Mouse (Mus musculus): Measurements from ENCODE around the gene Nob1. TPM values are rescaled to one million over a fixed set of nuclear protein-coding genes. Genes with fewer than 3 reads are reported as not detected.

Gene Nob1
- polyA plus RNA-seq, 1 experiment from 2014 or later: 84.8 TPM

DNA sequence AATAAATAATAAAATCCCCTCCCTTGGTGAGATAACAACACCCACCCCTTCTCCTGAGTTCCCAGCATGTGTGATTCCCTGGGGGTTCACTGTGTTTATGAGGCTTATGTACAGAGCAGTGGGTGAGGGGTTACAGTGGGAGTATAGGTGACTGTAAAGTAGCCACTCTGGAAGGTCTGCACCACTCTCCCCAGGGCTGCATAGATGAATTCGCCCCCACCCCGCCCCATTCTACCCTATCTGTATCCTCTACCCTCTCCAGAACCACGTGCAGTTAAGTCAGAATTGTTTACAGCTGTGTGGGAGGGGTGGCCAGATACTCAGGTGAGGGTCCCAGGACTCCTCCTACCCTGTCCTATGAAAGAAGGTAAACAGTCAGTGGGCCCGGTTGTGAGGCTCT, 42.0 kb downstream of the Nob1 start:
- Histone ChIP-seq H3K4me2 (no peak overlapping the region), H3K36me3 (peaks cover 30% of the 10 kb centered on the region), H3K9me3 (no peaks in the 10 kb centered on the region), H3K4me3 (no peak overlapping the region), H3K9ac (no peak overlapping the region), H3K27me3 (no peaks in the 10 kb centered on the region), H3K27ac (no peak overlapping the region), H3K4me1 (peaks cover 3% of the 10 kb centered on the region; the same call in 1 of the 2 replicates)
- no peak for ATAC-seq (ENCODE audit: insufficient number of reproducible peaks, low FRiP score, low TSS enrichment, low read depth)
- 73% methylated on average over 4 of the region's 4 CpGs for WGBS

DNA sequence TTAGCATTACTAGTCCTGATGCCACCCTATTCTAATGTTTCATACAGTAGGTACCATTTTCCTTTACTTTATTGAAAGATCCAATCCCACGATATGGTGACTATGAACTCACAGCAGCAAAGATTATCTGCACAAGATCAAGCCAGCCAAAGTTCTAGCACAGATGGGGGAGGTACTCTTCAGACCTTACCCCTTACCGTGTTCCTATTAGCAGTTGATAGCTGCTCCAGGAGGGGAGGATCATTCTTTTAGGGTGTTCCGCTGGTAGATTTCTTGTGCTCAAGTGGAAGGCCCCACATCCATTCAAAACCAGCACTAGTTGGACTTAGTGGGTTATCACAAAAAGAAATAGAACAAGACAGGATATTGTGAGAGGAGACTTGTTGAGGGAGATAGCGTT, 43.2 kb downstream of the Nob1 start:
- no peak for ATAC-seq (ENCODE audit: insufficient number of reproducible peaks, low FRiP score, low TSS enrichment, low read depth)
- Histone ChIP-seq H3K9me3 (no peaks in the 10 kb centered on the region), H3K4me1 (no peaks in the 10 kb centered on the region), H3K4me3 (no peak overlapping the region), H3K27me3 (no peaks in the 10 kb centered on the region), H3K4me2 (no peak overlapping the region), H3K27ac (no peak overlapping the region), H3K9ac (no peak overlapping the region), H3K36me3 (peaks cover 34% of the 10 kb centered on the region)
- 92% methylated on average over 4 of the region's 4 CpGs for WGBS

DNA sequence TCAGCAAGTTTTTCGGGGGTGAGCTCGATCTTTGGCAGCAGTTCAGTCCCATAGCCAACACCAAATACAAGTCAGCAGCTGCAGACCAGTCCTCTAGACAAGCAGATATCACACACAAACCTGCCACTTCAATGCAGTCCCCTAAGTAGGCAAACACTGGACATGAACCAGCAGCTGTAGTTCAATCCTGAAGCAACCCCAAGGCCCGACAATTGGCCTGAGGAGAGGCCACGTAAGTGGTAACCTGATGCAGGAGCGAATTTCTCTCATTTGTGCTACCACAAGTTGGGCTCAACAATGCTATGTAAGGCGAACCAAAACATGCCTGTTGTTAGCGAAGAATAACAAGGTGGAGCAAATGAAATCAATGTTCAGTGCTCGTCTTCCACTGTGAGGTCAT, 44.1 kb downstream of the Nob1 start:
- 89% methylated on average over 8 of the region's 8 CpGs for WGBS

DNA sequence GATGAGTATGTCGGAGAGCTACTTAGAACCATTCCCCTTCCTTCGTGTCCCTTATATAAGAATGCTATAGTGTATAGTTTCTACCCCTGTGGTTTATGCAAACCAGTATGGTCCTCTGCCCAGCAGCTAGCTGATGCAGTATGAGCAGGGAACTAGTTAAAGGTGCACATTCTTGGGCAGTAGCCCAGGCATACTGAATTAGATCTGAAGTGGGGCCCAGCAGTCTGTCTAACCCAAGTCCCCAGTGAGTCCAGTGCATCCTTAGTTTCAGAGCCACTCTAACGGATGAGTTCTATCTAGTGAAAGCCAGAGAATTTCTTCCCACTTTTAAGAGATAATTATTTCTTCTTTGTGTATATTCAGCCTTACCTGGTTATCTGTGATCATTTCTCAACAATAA, 47.5 kb downstream of the Nob1 start:
- ATAC-seq (ENCODE audit: insufficient number of reproducible peaks, low FRiP score, low TSS enrichment, low read depth): no peak
- Histone ChIP-seq H3K27ac (no peak overlapping the region), H3K4me2 (no peak overlapping the region), H3K4me1 (no peaks in the 10 kb centered on the region), H3K36me3 (peaks cover 51% of the 10 kb centered on the region), H3K9me3 (no peaks in the 10 kb centered on the region), H3K27me3 (no peaks in the 10 kb centered on the region), H3K4me3 (no peak overlapping the region), H3K9ac (no peak overlapping the region)
- 94% methylated on average over 3 of the region's 3 CpGs for WGBS

More for the DNA sequence above, 44.1 kb downstream of the Nob1 start:
- H3K4me1 ChIP-seq: no peaks in the 10 kb centered on the region
- H3K27ac ChIP-seq: no peak overlapping the region
- no peak overlapping the region for H3K4me3 ChIP-seq
- H3K9ac ChIP-seq: no peak overlapping the region
- no peaks in the 10 kb centered on the region for H3K27me3 ChIP-seq
- no peak for ATAC-seq (ENCODE audit: insufficient number of reproducible peaks, low FRiP score, low TSS enrichment, low read depth)
- H3K9me3 ChIP-seq: no peaks in the 10 kb centered on the region
- no peak overlapping the region for H3K4me2 ChIP-seq
- H3K36me3 ChIP-seq: peaks cover 35% of the 10 kb centered on the region

DNA sequence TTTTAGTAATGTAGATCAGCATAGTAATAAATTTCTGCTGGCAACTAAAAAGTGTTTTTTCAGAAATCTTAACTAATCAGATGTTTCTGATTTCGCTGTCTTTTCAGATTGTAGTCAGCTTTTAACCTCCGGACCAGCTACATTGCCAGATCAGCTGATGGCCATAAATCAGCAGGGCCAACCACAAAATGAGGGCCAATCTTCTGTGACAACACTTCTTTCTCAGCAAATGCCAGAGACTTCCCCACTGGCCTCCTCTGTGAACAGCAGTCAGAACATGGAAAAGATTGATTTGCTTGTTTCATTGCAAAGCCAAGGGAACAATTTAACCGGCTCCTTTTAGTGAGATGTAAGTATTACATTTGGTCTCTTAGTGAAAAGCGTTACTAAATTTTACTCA, 54.5 kb downstream of the Nob1 start:
- Histone ChIP-seq H3K9me3 (no peaks in the 10 kb centered on the region), H3K27me3 (no peaks in the 10 kb centered on the region), H3K36me3 (peaks cover 69% of the 10 kb centered on the region), H3K4me2 (no peak overlapping the region), H3K27ac (no peak overlapping the region), H3K9ac (no peak overlapping the region), H3K4me3 (no peak overlapping the region), H3K4me1 (no peaks in the 10 kb centered on the region)
- 77% methylated on average over 4 of the region's 4 CpGs for WGBS
- ATAC-seq (ENCODE audit: insufficient number of reproducible peaks, low FRiP score, low TSS enrichment, low read depth): no peak

Other genes starting within 250 kb of the Nob1 start
- 17.7 and 22.0 TPM in 2 replicates for gene Nfat5, start 131.6 kb downstream of the Nob1 start, polyA plus RNA-seq (2015; fragmentation: Nextera tagmentation; extraction: Ambion mirVana)
- 14.6 and 16.5 TPM in 2 replicates for gene Nqo1, start 21.8 kb downstream of the Nob1 start, polyA plus RNA-seq (2015; fragmentation: Nextera tagmentation; extraction: Ambion mirVana)
- 114 and 119 TPM in 2 replicates for gene Wwp2, start 11.3 kb upstream of the Nob1 start, polyA plus RNA-seq (2015; fragmentation: Nextera tagmentation; extraction: Ambion mirVana)
- gene Psmd7, start 163.4 kb upstream of the Nob1 start, polyA plus RNA-seq (2015; fragmentation: Nextera tagmentation; extraction: Ambion mirVana): 273 and 293 TPM in 2 replicates

All from limb, embryonic 15.5 days (tissue).